Mouse (Mus musculus) adrenal gland, adult 8-10 months (tissue): ENCODE results near the gene Tssk1. TPM values are rescaled to one million over a fixed set of nuclear protein-coding genes. Genes with fewer than 3 reads are reported as not detected.

ENCODE experiments used
- total RNA-seq, 4 experiments: library from RNA; stranded (reverse); gene quantifications; 2 replicates each; pipeline ENCODE4 v1.2.4; 2022

Gene Tssk1
- total RNA-seq, 4 experiments from 2014 or later = 0.08 to 0.17 (median 0.12) TPM; not detected in 1

Other genes with a start within 250 kb of the Tssk1 start
- 1 to 10 TPM in 3 of 4 experiments, under 1 TPM in 1; 0.81 to 3.8 (median 2.1) TPM for gene Ccdc74a, start 247.8 kb upstream of the Tssk1 start, total RNA-seq
- gene Med15, start 161.3 kb upstream of the Tssk1 start, total RNA-seq = 10 to 100 TPM; 54.1 to 95.8 (median 62.0) TPM
- 10 to 100 TPM; 40.5 to 65.6 (median 50.8) TPM for gene Klhl22, start 134.6 kb upstream of the Tssk1 start, total RNA-seq
- 10 to 100 TPM; 11.8 to 14.9 (median 13.1) TPM for gene Scarf2, start 96.9 kb upstream of the Tssk1 start, total RNA-seq
- gene B830017H08Rik, start 61.1 kb upstream of the Tssk1 start, total RNA-seq = not detected
- gene Car15, start 55.9 kb upstream of the Tssk1 start, total RNA-seq = 1 to 10 TPM in 3 of 4 experiments, under 1 TPM in 1; 0.94 to 3.6 (median 2.3) TPM
- gene Gm20518, start 2.6 kb upstream of the Tssk1 start, total RNA-seq = under 1 TPM; 0.23 to 0.73 (median 0.33) TPM
- 10 to 100 TPM; 66.1 to 78.0 (median 76.2) TPM for gene Dgcr2, start 4.3 kb downstream of the Tssk1 start, total RNA-seq
- not detected for gene Tssk2, start 4.4 kb downstream of the Tssk1 start, total RNA-seq
- gene Ess2, start 17.1 kb downstream of the Tssk1 start, total RNA-seq = 10 to 100 TPM; 16.9 to 28.8 (median 22.5) TPM
- gene Gsc2, start 20.8 kb downstream of the Tssk1 start, total RNA-seq = not detected
- 100 to 1,000 TPM; 184 to 251 (median 197) TPM for gene Slc25a1, start 34.0 kb downstream of the Tssk1 start, total RNA-seq
- under 1 TPM in 2 of 4 experiments, not detected in 2; 0.35 to 0.81 TPM for gene Vpreb2, start 86.2 kb downstream of the Tssk1 start, total RNA-seq
- gene Dgcr6, start 158.6 kb downstream of the Tssk1 start, total RNA-seq = 10 to 100 TPM; 63.2 to 80.9 (median 74.1) TPM
- gene Prodh, start 196.0 kb downstream of the Tssk1 start, total RNA-seq = 10 to 100 TPM; 24.3 to 64.6 (median 44.3) TPM
- gene Rtn4r, start 233.4 kb downstream of the Tssk1 start, total RNA-seq = under 1 TPM in 3 of 4 experiments, not detected in 1; 0.14 to 0.30 (median 0.23) TPM